Mouse (Mus musculus) CH12F3 (cell line): ENCODE measurements around the gene Nckap5.

ENCODE experiments used
- in situ Hi-C: fragments of 300-500 bp; cut with MboI; formaldehyde crosslinking; loops from 2 replicates; pipeline ENCODE4 v1.14.3; 2020; ENCODE audit warnings: low sequenced_read_pairs

Gene Nckap5

GRCm38 (mm10) chr1:126407886-126408285, 422.7 kb downstream of the Nckap5 start:
- in situ Hi-C loops, result no loop called here

DNA sequence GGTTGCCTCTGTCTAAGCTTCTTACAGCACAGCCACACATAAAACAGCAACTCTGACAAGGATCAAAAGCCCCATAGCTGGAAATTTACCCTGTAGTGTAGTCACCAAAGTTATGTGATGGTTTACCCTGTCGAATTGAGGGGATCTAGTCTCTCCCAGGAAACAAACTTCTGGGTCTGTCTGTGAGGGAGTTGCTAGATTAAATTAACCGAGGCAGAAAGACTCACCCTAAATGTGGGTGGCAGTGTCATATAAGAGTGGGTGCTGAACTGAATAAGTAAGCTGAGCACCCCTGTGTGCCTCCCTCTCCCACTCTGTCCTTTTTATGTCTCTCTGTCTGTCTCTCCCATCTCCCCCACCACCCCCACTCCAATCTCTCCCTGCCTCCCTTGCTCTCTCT, 425.1 kb downstream of the Nckap5 start:
- in situ Hi-C loops, result no loop called here

GRCm38 (mm10) chr1:126403970-126404369, 426.6 kb downstream of the Nckap5 start:
- in situ Hi-C loops, result no loop called here

DNA sequence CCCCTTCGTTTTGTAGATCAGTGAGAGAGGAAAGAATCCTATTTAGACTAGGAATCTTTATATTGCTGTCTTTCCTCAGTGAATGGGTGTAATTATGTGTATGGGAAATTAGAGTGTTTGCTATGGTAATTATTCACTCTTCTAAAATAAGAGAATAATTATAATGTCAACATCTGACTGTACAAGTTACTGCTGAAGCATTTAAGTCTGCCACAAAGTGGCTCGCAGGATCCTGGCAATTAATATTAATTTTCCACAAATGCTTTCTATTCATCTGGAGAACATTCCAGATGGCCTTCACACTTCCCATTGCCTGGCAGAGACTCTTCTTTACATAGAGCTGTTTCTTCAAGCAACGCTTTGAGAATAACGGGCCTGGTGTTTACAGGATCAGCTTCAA, 439.4 kb downstream of the Nckap5 start:
- in situ Hi-C loops, result no loop called here

- in situ Hi-C loops, result no loop called here
Measured at GRCm38 (mm10) chr1:126377339-126377980, 453.1 kb downstream of the Nckap5 start.

GRCm38 (mm10) chr1:126366736-126367135, 463.9 kb downstream of the Nckap5 start:
- in situ Hi-C loops, result no loop called here

GRCm38 (mm10) chr1:126364556-126364955, 466.0 kb downstream of the Nckap5 start:
- in situ Hi-C loops, result no loop called here

- in situ Hi-C loops, result no loop called here
Measured at GRCm38 (mm10) chr1:126360531-126361220, 469.9 kb downstream of the Nckap5 start.

- in situ Hi-C loops, result no loop called here
Measured at GRCm38 (mm10) chr1:126360111-126360510, 470.5 kb downstream of the Nckap5 start.

- in situ Hi-C loops, result no loop called here
Measured at GRCm38 (mm10) chr1:126341806-126342205, 488.8 kb downstream of the Nckap5 start.

- in situ Hi-C loops, result no loop called here
Measured at GRCm38 (mm10) chr1:126339250-126339649, 491.3 kb downstream of the Nckap5 start.

DNA sequence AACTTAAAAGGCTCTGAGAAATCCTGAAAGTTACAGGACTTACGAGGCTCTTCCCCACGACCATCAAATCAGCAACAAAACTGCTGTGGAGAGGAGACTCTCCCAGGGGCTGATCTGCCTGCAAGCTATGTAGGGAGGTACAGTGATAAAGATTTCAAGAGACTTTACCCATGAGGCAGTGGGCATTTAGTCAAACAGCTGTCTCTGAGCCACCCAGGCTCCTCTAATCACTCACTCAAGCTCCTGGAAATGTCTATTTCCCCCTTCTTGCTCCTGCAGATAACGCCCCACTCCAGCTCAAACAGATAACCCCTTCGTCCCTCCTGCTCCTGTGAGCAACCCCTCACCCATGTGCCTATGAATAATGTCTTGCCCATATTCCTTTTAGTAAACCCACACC, 496.4 kb downstream of the Nckap5 start:
- in situ Hi-C loops, result no loop called here

DNA sequence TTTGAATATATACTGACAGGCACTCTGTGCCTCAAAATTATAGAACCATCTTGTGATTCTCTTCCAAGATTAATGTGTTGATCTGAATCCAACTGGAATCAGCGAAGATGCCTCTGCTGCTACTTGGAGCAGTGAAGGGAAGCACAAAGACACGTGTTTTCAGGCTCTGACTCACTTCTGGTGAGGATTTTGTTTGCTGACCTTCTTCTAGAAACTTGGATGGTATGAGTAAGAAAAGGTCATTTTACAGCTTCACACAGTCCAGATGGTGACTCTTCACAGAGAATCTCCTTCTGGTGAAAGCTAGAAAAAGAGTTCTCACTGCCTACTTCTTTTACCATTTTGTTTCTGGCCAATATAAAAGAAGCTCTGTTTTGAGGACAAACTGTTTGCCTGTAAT, 498.6 kb downstream of the Nckap5 start:
- in situ Hi-C loops, result no loop called here

DNA sequence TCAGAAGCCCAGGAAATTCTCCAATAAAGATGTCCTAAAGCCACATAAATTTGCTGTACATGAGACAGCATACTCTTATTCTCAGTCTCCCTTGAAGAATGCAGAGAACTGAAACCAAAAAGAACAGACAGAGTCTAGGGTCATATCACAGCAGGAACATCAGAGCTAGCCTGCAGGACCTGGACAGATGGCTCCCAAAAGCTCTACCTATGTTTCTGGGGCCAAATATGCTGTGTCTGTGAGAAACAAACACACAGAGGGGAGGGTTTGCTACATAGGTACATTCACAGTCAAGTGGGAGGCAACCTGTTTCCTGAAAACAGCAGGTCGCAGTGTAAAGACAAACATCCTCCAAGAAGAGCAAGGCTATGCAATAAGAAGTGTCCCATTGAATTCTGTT, 509.9 kb downstream of the Nckap5 start:
- in situ Hi-C loops, result no loop called here

- in situ Hi-C loops, result no loop called here
Measured at GRCm38 (mm10) chr1:126317874-126318607, 512.6 kb downstream of the Nckap5 start.

DNA sequence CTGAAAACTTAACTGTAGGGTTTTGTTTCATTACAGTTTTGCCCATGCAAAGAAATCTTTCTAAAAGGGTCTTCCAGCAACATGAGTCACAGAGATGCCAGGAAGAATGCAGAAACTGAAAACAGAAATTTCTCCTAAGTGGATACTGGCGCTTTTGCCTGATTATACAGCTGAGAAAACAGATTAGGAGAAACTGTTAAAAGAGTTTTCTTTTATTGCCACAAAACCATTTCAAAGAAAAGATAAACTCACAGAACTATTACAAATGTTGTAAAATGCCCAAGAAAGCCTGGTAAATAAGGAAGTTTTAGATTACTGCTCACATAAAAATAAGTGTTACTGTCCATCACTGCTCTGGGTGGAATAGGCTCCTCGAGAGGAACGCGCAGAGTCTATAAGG, 513.3 kb downstream of the Nckap5 start:
- in situ Hi-C loops, result no loop called here

DNA sequence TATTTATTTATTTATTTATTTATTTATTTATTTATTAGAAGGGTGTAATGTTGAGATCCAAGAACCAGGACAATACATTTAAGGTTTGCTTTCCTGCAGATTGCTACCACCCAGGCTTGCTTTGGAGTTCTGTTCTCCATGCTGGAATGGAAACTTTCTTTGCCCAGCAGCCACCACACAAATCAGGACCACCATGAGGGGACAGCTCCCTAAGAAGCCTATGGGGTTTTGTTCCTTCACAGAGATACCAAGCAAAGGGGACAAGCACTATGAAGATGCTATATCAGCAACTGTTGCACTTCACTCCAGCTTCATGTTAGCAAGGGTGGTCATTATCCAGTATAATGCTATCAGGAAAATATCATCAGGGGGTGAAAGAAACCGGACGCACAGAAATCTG, 513.7 kb downstream of the Nckap5 start:
- in situ Hi-C loops, result no loop called here

- in situ Hi-C loops, result no loop called here
Measured at GRCm38 (mm10) chr1:126301129-126301528, 529.5 kb downstream of the Nckap5 start.

DNA sequence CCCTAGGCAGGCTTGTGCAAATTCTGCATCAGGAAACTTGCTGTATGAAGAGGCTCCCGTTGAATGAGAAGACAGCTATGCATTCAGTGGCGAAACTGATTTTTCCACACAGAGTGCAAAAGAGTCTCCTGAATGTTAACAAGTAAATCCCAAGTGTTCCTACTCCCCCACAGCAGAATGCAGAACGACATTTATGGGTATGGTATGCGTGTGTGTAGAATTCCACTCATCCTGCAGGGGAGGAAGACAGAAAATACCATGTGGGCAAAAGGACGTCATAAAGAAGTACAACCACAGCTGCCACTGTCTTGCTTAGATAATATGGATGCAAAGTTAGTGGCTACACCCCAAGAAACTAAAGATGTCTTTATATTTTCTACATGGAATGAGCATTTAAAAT, 565.7 kb downstream of the Nckap5 start:
- in situ Hi-C loops, result no loop called here

DNA sequence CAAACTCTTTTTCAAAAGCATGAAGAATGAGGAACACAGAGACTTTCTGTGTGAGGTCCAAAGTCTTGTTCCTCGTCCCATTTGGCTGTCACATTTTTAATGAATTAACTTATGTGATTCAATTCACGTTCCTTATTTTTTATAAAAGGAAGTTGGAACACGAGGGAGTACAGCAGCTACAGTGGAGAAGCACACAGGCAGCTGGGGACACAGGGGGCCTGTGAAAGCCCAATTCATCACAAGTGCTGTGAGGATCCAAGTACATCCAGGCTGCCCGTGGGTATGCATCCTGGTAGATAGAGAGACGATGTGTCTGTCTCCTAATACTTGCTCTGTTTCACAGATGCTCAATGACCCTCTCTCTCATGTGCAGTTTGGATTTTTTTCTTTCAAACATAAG, 576.2 kb downstream of the Nckap5 start:
- in situ Hi-C loops, result no loop called here

- in situ Hi-C loops, result no loop called here
Measured at GRCm38 (mm10) chr1:126253934-126254333, 576.7 kb downstream of the Nckap5 start.

- in situ Hi-C loops, result no loop called here
Measured at GRCm38 (mm10) chr1:126233196-126233595, 597.4 kb downstream of the Nckap5 start.
